Mouse (Mus musculus) liver, postnatal 0 days (tissue): Measurements from ENCODE around the gene Tmem63b. TPM values are rescaled to one million over a fixed set of nuclear protein-coding genes. Genes with fewer than 3 reads are reported as not detected.

ENCODE experiments used
- ATAC-seq: fragments of 200-750 bp; cut with Nextera tagmentation; 2 replicates; pipeline ENCODE4 v1.8.0; 2017; ENCODE audit warnings: mild to moderate bottlenecking, moderate library complexity
- DNase-seq: peaks from one replicate; pipeline ENCODE4 v3.0.0-alpha.2; 2016
- H3K27ac ChIP-seq: fragments of 300-500 bp; sonication (generic); 2 replicates; pipeline ENCODE4 v1.5.1; 2014; ENCODE audit warnings: antibody characterized with exemption, moderate library complexity, mild to moderate bottlenecking, low read depth
- H3K27me3 ChIP-seq: fragments of 300-500 bp; sonication (generic); 2 replicates; pipeline ENCODE4 v1.6.1; 2014; ENCODE audit warnings: low read length, control low read depth, mixed read lengths; ENCODE audit not compliant: insufficient read depth
- H3K36me3 ChIP-seq: fragments of 300-500 bp; sonication (generic); replicated peaks from 2 replicates; pipeline ENCODE4 v1.6.1; 2014; ENCODE audit warnings: mild to moderate bottlenecking, control low read depth, low read length, moderate library complexity, mixed read lengths; ENCODE audit not compliant: insufficient read depth
- H3K4me1 ChIP-seq: fragments of 300-500 bp; sonication (generic); 2 replicates; pipeline ENCODE4 v1.6.1; 2014; ENCODE audit warnings: antibody characterized with exemption, mild to moderate bottlenecking, control low read depth; ENCODE audit not compliant: insufficient read depth
- H3K4me2 ChIP-seq: fragments of 300-500 bp; sonication (generic); 2 replicates; pipeline ENCODE4 v1.6.1; 2014; ENCODE audit warnings: low read depth, mild to moderate bottlenecking, low read length, moderate library complexity, mixed read lengths
- H3K4me3 ChIP-seq: fragments of 300-500 bp; sonication (generic); 2 replicates; pipeline ENCODE4 v1.5.1; 2014; ENCODE audit warnings: low read depth, low read length
- H3K9ac ChIP-seq: fragments of 300-500 bp; sonication (generic); replicated peaks from 2 replicates; pipeline ENCODE4 v1.6.1; 2014; ENCODE audit warnings: mild to moderate bottlenecking, moderate library complexity
- H3K9me3 ChIP-seq: fragments of 300-500 bp; sonication (generic); 2 replicates; pipeline ENCODE4 v1.6.1; 2016; ENCODE audit warnings: mild to moderate bottlenecking, control low read depth, low read length, mixed read lengths
- CTCF ChIP-seq: sonication (generic); IDR thresholded peaks from 2 replicates; pipeline ENCODE4 v1.5.1; 2016; ENCODE audit warnings: antibody characterized with exemption, low read depth
- EP300 ChIP-seq: IDR thresholded peaks from 2 replicates; pipeline ENCODE4 v1.6.1; 2016; ENCODE audit warnings: antibody characterized with exemption, low read depth, mild to moderate bottlenecking
- WGBS: fragments of 180-500 bp; shearing (Covaris S2); extraction: QIAGEN DNeasy Blood & Tissue Kit; methylation state at CpG from one replicate; pipeline ENCODE4 v1.1.7; 2014; ENCODE audit not compliant: insufficient replicate concordance; 5-methylcytosine and 5-hydroxymethylcytosine counted together
- polyA plus RNA-seq: library from polyadenylated mRNA; unstranded; fragments of >200 nt; fragmentation: Nextera tagmentation; extraction: Ambion mirVana; gene quantifications from 2 replicates; pipeline ENCODE4 v1.2.1, GENCODE M21; 2015

The Tmem63b gene
- polyA plus RNA-seq, 1 experiment from 2014 or later, result 16.9 TPM

- Histone ChIP-seq H3K36me3 (no peaks in the 10 kb centered on the region), H3K9me3 (no peaks in the 10 kb centered on the region), H3K4me1 (peaks cover 18% of the 10 kb centered on the region), H3K27me3 (no peaks in the 10 kb centered on the region), H3K4me2 (peak overlapping the region; percentile 70), H3K9ac (peak overlapping the region; percentile 57), H3K27ac (peak overlapping the region; percentile 89), H3K4me3 (peak overlapping the region; percentile 41)
- peak; percentile 60 for DNase-seq
- ATAC-seq, result peak; percentile 73
- WGBS, result 13% methylated on average over 8 of the region's 8 CpGs
- TF ChIP-seq EP300 (no peak), CTCF (no peak)
These were observed 67.7 kb downstream of the Tmem63b start for GRCm38 (mm10) chr17:45618941-45619385.

GRCm38 (mm10) chr17:45617655-45618054, 69.0 kb downstream of the Tmem63b start:
- Histone ChIP-seq H3K9ac (no peak overlapping the region), H3K4me2 (no peak overlapping the region), H3K4me1 (peaks cover 18% of the 10 kb centered on the region), H3K36me3 (no peaks in the 10 kb centered on the region), H3K27ac (no peak overlapping the region), H3K4me3 (no peak overlapping the region), H3K27me3 (no peaks in the 10 kb centered on the region), H3K9me3 (no peaks in the 10 kb centered on the region)
- 79% methylated on average over 6 of the region's 6 CpGs for WGBS
- TF ChIP-seq CTCF, result no peak
- no peak for TF ChIP-seq EP300
- DNase-seq (no peak), ATAC-seq (no peak)

GRCm38 (mm10) chr17:45616679-45617078, 70.0 kb downstream of the Tmem63b start:
- Histone ChIP-seq H3K9me3 (no peaks in the 10 kb centered on the region), H3K4me2 (no peak overlapping the region), H3K4me1 (peaks cover 18% of the 10 kb centered on the region), H3K27ac (no peak overlapping the region), H3K36me3 (no peaks in the 10 kb centered on the region), H3K4me3 (no peak overlapping the region), H3K9ac (no peak overlapping the region), H3K27me3 (no peaks in the 10 kb centered on the region)
- DNase-seq (no peak), ATAC-seq (no peak)
- 80% methylated on average over 3 of the region's 3 CpGs for WGBS
- TF ChIP-seq EP300 (no peak), CTCF (no peak)

GRCm38 (mm10) chr17:45616046-45616650, 70.6 kb downstream of the Tmem63b start:
- no peak for TF ChIP-seq CTCF
- TF ChIP-seq EP300, result no peak
- H3K27ac ChIP-seq, result no peak overlapping the region
- DNase-seq (no peak), ATAC-seq (no peak)
- H3K27me3 ChIP-seq, result no peaks in the 10 kb centered on the region
- H3K4me1 ChIP-seq, result peaks cover 18% of the 10 kb centered on the region
- 65% methylated on average over 4 of the region's 4 CpGs for WGBS
- no peaks in the 10 kb centered on the region for H3K36me3 ChIP-seq
- no peak overlapping the region for H3K4me2 ChIP-seq
- no peak overlapping the region for H3K4me3 ChIP-seq
- H3K9me3 ChIP-seq, result no peaks in the 10 kb centered on the region
- H3K9ac ChIP-seq, result no peak overlapping the region

GRCm38 (mm10) chr17:45612921-45613320, 73.8 kb downstream of the Tmem63b start:
- Histone ChIP-seq H3K9ac (no peak overlapping the region), H3K27ac (no peak overlapping the region), H3K27me3 (no peaks in the 10 kb centered on the region), H3K4me3 (no peak overlapping the region), H3K9me3 (no peaks in the 10 kb centered on the region), H3K4me2 (no peak overlapping the region), H3K4me1 (peaks cover 8% of the 10 kb centered on the region), H3K36me3 (no peaks in the 10 kb centered on the region)
- TF ChIP-seq EP300 (no peak), CTCF (no peak)
- 0 out of 2 replicates have a peak, but pooled peaks have one; percentile 20 for ATAC-seq
- WGBS, result 54% methylated on average over 7 of the region's 7 CpGs
- no peak for DNase-seq

GRCm38 (mm10) chr17:45612008-45612407, 74.7 kb downstream of the Tmem63b start:
- H3K9ac ChIP-seq, result no peak overlapping the region

More at GRCm38 (mm10) chr17:45612008-45612407, 74.7 kb downstream of the Tmem63b start:
- no peak overlapping the region for H3K4me2 ChIP-seq
- TF ChIP-seq EP300 (no peak), CTCF (no peak)
- H3K9me3 ChIP-seq, result no peaks in the 10 kb centered on the region
- no peak overlapping the region for H3K4me3 ChIP-seq
- H3K4me1 ChIP-seq, result peaks cover 8% of the 10 kb centered on the region
- DNase-seq (no peak), ATAC-seq (no peak)
- WGBS, result 69% methylated on average over 8 of the region's 8 CpGs
- no peaks in the 10 kb centered on the region for H3K36me3 ChIP-seq
- no peak overlapping the region for H3K27ac ChIP-seq
- H3K27me3 ChIP-seq, result no peaks in the 10 kb centered on the region

Other genes starting within 250 kb of the Tmem63b start
- gene Spats1, start 211.5 kb downstream of the Tmem63b start, polyA plus RNA-seq, result not detected in 2 replicates
- 4.2 and 4.8 TPM in 2 replicates for gene Aars2, start 180.1 kb downstream of the Tmem63b start, polyA plus RNA-seq
- not detected in 2 replicates for gene Tcte1, start 163.5 kb downstream of the Tmem63b start, polyA plus RNA-seq
- gene Tmem151b, start 137.2 kb downstream of the Tmem63b start, polyA plus RNA-seq, result 0.13 and 0.19 TPM in 2 replicates
- 2.8 and 3.0 TPM in 2 replicates for gene Nfkbie, start 131.2 kb downstream of the Tmem63b start, polyA plus RNA-seq
- 47.7 and 47.9 TPM in 2 replicates for gene Slc35b2, start 123.0 kb downstream of the Tmem63b start, polyA plus RNA-seq
- gene Hsp90ab1, start 113.6 kb downstream of the Tmem63b start, polyA plus RNA-seq, result 419 and 445 TPM in 2 replicates
- gene Slc29a1, start 87.3 kb downstream of the Tmem63b start, polyA plus RNA-seq, result 83.0 and 91.6 TPM in 2 replicates
- 0.19 TPM in 1 of 2 replicates, not detected in the other for gene Mymx, start 84.8 kb downstream of the Tmem63b start, polyA plus RNA-seq
- not detected in 2 replicates for gene Capn11, start 27.6 kb downstream of the Tmem63b start, polyA plus RNA-seq
- 113 TPM in 2 replicates for gene Mrpl14, start 583 bp downstream of the Tmem63b start, polyA plus RNA-seq
- gene 1600014C23Rik, start 46.9 kb upstream of the Tmem63b start, polyA plus RNA-seq, result not detected in 2 replicates